Mouse (Mus musculus) frontal cortex, adult (tissue): ENCODE measurements at regions not wholly inside any gene's neighbourhood (a gene's known extent, or its start where the extent isn't known, plus 50 kb on each side); places are given as distances from the start of the nearest gene placed in this dataset.

Source experiments
- ATAC-seq: cut with Nextera tagmentation; 2 replicates; pipeline ENCODE4 v1.9.2; 2017; ENCODE audit warnings: mild to moderate bottlenecking, moderate library complexity, mixed read lengths; ENCODE audit not compliant: low TSS enrichment

DNA sequence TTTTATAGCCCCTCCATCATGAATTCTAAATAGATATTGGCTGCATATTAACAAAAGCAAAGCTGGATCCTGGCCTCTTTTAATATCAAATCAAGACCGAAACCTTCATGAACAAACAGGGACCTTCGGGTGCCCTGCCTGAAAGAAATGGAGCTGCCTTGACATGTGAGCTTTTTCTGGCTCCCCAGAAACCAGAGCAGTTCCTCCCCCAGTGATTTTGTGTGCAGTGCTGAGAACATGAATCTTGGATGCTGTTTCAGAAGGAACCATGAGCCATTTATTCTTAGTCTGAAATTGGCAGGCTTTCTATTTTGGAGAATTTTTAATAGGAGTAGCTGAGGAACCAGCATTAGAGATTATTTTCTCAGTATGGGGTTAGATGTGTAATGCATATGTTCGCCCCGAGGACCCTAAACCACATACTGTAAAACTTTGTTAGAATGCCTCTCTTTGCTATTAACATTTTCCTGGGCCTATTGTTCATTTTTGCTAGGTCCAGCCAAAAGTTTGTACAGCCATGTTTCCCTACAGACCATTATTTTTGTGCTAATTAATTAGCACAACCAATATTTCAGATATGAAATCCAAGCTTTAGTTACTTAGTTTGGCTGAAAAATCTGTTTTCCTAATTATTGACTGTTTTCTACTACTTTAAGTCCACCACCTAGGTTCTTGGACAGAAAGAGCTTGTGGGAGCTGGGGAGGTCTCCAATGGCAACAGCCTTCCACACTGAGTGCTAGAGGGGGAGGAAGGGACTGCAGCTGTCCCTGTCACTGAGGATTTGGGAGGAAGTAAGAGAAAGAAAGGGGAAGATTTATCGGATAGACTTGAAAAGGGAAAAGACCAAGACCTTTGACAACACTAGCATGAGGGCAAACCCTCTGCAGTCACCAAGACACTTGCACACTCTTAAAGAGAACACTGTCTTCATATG, 613.0 kb downstream of the Nfib start:
- ATAC-seq: peak; percentile 89

DNA sequence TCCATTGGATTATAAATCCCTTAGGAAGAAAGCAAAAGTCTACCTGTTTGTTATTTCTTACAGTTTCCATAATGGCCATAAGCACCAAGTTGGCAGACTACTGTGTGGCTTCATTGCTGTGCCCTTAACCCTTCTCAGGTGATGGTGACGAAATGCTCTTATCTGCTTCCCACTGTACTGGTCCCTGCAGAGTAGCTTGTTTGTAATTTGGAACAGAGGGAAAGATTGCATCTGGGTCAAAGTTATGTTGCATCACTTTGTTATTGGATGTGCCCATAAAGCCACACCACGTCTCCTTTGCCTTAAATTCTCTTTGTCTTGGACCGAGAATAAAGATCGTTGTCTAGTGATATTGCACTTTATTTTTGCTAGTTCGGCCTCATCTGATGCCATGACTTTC, 615.9 kb downstream of the Nfib start:
- no peak for ATAC-seq

- no peak for ATAC-seq
Measured at GRCm38 (mm10) chr4:82083519-82083918, 622.0 kb downstream of the Nfib start.

- ATAC-seq: no peak
Measured at GRCm38 (mm10) chr4:82068050-82068449, 625.4 kb upstream of the Mpdz start.

DNA sequence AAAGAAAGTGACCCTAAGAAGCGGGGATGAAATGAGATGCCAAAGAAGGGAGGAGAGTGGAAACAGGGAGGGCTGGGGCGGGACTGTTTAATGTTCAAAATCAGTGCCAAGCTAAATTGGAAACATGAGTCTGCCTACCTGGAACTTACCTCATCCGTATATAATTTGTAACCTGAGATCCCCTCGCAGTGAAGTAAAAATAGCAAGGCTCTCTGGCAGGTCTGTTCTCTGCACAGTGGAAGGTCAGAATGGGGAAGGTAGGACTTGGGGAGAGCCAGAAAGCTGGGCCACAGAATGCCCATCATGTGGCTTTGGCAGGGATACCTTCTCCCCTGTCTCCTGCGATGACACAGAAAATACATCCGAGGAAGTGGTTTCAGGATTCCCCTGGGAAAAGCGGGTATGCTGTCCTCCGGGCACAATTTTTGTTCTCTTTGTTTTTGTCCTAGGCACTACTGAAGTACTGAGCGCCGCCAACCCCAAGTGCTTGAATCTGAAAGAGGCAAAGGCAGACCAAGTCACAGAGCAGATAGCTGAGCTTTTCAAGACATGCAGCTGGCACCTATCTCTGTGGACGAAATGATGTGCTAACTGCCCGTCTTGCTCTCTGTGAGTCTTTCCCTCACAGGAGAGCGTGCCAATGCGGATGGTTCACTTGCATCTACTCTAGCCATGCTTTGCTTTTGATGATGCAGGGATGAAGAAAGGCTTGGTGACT, 623.2 kb upstream of the Mpdz start:
- no peak for ATAC-seq

DNA sequence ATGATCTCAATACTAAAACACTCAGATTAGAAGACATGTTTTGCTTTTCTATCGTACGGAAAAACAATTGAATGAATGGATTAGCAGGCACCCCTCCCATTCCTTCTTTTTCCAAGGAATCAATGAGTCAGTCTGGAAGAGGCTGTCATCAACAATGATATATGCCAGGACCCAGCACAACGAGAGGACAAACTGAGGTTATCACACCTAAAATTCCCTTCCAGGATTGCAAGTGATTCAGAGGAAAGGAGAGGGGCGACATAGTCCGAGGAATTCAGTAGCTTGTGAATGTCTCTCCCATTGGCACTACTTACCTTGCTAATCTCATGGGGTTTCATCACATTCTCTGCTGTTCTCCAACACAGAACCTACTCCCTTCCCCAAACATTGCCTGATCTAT, 620.1 kb upstream of the Mpdz start:
- no peak for ATAC-seq

GRCm38 (mm10) chr4:82056671-82057070, 614.1 kb upstream of the Mpdz start:
- ATAC-seq: no peak

- ATAC-seq: no peak
Measured at GRCm38 (mm10) chr4:82048171-82048570, 605.6 kb upstream of the Mpdz start.

DNA sequence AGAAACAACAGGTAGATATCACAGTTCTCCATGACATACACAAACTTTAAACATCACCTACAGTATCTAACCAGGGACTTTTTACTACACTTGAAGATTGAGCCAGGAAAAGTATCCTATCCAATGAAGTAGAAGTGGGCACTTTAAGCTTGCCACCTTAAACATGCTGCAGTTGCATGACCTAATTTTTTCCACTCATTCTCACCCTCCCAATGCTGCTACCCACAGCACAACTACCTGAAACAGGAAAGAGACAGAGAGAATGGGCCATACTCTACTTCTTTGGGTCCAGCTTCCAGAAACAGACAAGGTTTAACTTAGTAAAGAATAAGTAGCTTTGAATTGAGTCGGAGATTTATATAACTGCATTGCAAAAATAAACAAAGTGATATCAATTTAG, 594.9 kb upstream of the Mpdz start:
- ATAC-seq: no peak

DNA sequence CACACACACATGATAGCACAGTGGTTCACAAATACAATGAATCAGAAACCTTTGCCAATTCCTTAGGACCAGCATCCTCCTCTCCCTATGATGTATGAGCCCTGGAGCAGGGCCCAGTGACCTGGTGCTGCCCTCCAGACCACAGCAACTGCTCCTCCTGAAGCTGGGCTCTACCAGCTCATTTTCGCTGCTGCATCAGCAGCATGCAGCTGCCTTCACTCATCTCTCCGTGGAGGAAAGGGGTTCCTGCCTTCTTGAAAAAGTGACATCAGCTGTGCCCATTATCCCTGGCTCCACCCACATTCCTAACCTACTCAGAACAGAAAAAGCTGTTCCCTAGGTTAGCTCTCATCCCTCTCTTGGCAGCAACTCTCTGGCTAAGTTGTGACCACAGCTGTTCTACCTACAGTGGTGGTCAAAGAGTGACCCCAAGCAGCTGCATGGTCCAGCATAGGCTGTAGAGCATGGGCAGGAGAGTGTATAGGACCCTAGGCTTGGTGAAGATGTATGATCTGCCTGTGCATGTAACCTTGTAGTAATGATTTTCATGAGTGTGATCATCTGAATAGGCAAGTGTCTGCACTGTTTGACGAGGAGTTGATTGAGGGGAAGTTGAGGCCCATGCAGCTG, 592.6 kb upstream of the Mpdz start:
- ATAC-seq: no peak

- peak; percentile 54 for ATAC-seq
Measured at GRCm38 (mm10) chr4:82029237-82029636, 586.6 kb upstream of the Mpdz start.

GRCm38 (mm10) chr4:82027447-82027881, 584.8 kb upstream of the Mpdz start:
- no peak for ATAC-seq

DNA sequence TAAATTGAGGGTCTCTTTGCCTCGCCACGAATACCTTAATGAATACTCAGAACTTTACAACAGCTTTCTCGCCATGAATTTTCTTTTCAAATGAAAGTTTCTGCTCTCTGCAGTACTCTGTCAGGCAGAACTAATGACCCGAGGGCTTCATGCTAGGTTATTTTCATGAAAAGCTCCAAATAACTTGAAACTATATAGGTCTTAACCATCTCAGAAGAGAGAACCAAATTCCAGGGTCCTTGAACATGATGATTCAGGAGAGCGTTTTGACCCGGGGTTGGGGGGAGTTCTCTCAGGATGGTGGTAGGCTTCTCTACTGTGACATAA, 558.8 kb upstream of the Mpdz start:
- no peak for ATAC-seq

- peak; percentile 65; the same call in 1 of the 2 replicates for ATAC-seq
Measured at GRCm38 (mm10) chr4:82000590-82001405, 558.2 kb upstream of the Mpdz start.

- ATAC-seq: peak; percentile 80
Measured at GRCm38 (mm10) chr4:81999654-82000314, 557.2 kb upstream of the Mpdz start.

DNA sequence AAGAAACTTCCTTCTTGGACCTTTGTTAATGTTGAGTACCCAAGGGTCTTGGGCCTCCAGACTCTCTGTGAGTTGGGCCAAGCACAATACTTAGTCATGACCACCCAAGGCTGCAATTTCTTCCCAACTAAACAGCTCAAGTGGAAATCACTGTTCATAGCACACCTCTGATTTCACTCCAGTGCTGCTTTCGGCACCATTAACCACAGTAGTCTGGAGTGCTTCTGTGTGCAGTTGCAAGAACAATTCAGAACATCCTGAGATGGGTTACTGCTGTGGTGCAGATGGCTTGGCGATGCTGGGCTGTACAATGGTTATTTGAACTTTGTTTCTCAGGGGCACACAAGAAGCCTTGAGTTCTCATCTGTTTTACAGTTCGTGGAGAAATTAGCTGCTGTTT, 556.5 kb upstream of the Mpdz start:
- ATAC-seq: no peak

GRCm38 (mm10) chr4:81996445-81996844, 553.8 kb upstream of the Mpdz start:
- ATAC-seq: no peak

DNA sequence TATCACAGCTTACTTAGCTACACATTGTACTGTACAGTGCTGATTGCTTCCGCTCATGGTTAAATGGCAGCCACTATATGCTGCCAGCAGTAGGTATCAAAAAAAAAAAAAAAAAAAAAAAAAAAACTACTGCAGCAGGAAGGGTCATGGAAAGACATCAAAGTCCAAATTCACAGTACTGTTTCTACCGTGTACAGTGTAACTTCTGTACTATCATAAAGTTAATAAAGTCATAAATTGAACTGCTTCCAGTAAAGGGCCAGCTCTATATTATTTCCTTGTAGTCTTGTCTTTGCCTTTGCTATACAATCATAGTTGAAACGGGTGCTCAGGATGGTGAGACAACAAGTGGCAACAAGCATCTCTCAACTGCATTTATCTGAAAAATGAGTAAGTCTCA, 552.6 kb upstream of the Mpdz start:
- ATAC-seq: no peak

GRCm38 (mm10) chr4:81988796-81989195, 546.2 kb upstream of the Mpdz start:
- ATAC-seq: no peak

- no peak for ATAC-seq
Measured at GRCm38 (mm10) chr4:81986616-81987015, 544.0 kb upstream of the Mpdz start.

GRCm38 (mm10) chr4:81981811-81982210, 539.2 kb upstream of the Mpdz start:
- ATAC-seq: no peak
